Mouse (Mus musculus): ENCODE measurements around the gene Gabrq.

DNA sequence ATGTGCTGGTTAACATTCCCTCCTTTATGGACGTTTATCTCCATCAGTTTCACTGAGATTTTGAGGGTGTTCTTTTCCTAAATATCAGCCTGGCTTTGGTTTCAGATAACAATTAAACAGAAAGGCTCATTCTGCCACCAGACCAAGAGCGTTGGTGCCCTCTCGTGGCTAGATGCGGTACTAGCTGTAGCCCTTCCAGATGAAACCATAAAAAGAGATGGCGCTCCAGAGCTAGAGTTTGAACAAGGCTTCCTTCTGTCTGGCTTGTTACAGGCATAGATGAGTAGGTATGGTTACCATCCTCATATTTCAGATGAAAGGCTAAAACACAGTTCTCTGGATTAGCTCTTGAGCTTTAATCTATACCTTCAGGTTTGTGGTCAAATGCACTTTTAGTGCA, 5.4 kb upstream of the Gabrq start:
- TF ChIP-seq POLR2A (IDR thresholded peaks at IDR 0.05; ENCODE audit: low read depth, low read length) (no peak), TCF12 (IDR thresholded peaks at IDR 0.05; ENCODE audit: low read depth, low read length) (no peak), CTCF (conservative IDR thresholded peaks at IDR 0.05 in 1 of 2, IDR thresholded peaks at IDR 0.05 in 1 of 2; ENCODE audit: low read depth in 2 of 2, low read length in 2 of 2) (peak; percentile 50 to 91), BHLHE40 (IDR thresholded peaks at IDR 0.05; ENCODE audit: low read depth, low read length) (no peak), MAX (IDR thresholded peaks at IDR 0.05; ENCODE audit: low read length) (no peak), EP300 (IDR thresholded peaks at IDR 0.05; ENCODE audit: low read length) (no peak)

Data from CH12.LX (cell line).